Mouse (Mus musculus) testis, adult 2 months (tissue): ENCODE measurements around the gene Cdc42ep4. TPM values are rescaled to one million over a fixed set of nuclear protein-coding genes. Genes with fewer than 3 reads are reported as not detected.
A peak's percentile ranks its signal among the peaks of the same experiment; 100 is the strongest.

Source experiments
- H3K27ac ChIP-seq: fragments of 200-500 bp; 2 replicates; pipeline ENCODE4 v1.5.1; 2012; ENCODE audit warnings: low read depth, low read length; ENCODE audit not compliant: control insufficient read depth, insufficient read depth
- H3K27me3 ChIP-seq: fragments of 200-500 bp; 2 replicates; pipeline ENCODE4 v1.6.1; 2012; ENCODE audit warnings: mild to moderate bottlenecking, low read length, moderate library complexity; ENCODE audit not compliant: control insufficient read depth, insufficient read depth
- H3K36me3 ChIP-seq: fragments of 200-500 bp; 2 replicates; pipeline ENCODE4 v1.6.1; 2012; ENCODE audit warnings: mild to moderate bottlenecking, low read length; ENCODE audit not compliant: control insufficient read depth, insufficient read depth
- H3K4me1 ChIP-seq: fragments of 200-500 bp; 2 replicates; pipeline ENCODE4 v1.6.1; 2012; ENCODE audit warnings: low read length; ENCODE audit not compliant: control insufficient read depth, insufficient read depth
- H3K4me3 ChIP-seq: fragments of 200-500 bp; 2 replicates; pipeline ENCODE4 v1.5.1; 2012; ENCODE audit warnings: low read depth, mild to moderate bottlenecking, low read length, moderate library complexity, mixed read lengths; ENCODE audit not compliant: control insufficient read depth
- CTCF ChIP-seq: fragments of 200-500 bp; IDR thresholded peaks from 2 replicates; pipeline ENCODE4 v1.5.1; 2012; ENCODE audit warnings: low read depth, mild to moderate bottlenecking, inconsistent platforms, low read length, moderate library complexity; ENCODE audit not compliant: control insufficient read depth, insufficient read depth, insufficient replicate concordance
- POLR2A ChIP-seq: fragments of 200-500 bp; IDR thresholded peaks from 2 replicates; pipeline ENCODE4 v1.6.1; 2012; ENCODE audit warnings: low read depth, mild to moderate bottlenecking, inconsistent platforms, low read length, moderate library complexity; ENCODE audit not compliant: control insufficient read depth
- polyA plus RNA-seq: library from polyadenylated mRNA; depleted of rRNA; stranded (reverse); fragments of >200 nt; gene quantifications from 2 replicates; pipeline ENCODE4 v1.2.3, GENCODE M21; 2012

Cdc42ep4 gene
- polyA plus RNA-seq, 1 experiment, result 27.4 TPM

DNA sequence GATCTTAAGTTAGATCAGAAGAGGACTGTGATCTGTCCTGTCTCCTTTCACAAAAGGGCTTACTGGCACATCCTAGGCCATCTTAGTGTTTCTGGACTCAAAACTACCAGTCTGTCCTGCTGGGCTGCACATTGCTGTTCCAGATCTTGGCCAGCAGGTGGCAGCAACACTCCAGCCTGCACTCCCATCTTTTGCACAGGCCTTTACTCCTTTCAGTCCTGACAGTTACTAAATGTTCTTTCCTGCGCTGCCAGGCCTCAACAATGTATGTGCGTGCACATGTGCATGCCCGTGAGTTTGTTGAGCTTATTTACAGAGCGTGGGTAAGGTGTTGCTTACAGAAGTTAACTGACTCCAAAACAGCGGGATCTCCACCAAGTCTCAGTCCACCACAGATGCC lies 47.9 kb downstream of the Cdc42ep4 start:
- H3K27ac ChIP-seq, result no peak overlapping the region
- no peaks in the 10 kb centered on the region for H3K27me3 ChIP-seq
- TF ChIP-seq POLR2A, result no peak
- peak; percentile 98; the same call in 1 of the 2 replicates for TF ChIP-seq CTCF
- H3K4me1 ChIP-seq, result peaks cover 2% of the 10 kb centered on the region; the same call in 1 of the 2 replicates
- no peaks in the 10 kb centered on the region for H3K36me3 ChIP-seq
- no peak overlapping the region for H3K4me3 ChIP-seq

DNA sequence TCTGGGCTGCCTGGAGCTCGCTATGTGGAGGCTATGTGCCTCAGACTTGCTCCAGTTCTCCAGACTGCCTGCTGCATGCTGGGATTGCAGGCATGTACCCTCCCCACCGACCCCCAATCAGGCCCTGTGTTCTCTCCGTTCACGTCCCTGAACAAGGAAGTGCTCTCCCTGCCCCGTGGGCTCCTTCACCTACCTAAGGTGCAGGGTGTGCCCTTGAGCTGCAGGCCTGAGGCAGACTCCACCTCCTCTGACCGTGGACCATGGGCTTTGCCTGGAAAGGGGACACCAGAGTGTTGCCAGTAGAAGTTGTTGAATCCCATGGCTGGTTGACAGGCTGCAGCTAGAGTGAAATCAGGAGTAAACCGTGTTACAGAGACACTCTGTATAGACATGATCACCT lies 52.0 kb downstream of the Cdc42ep4 start:
- H3K4me1 ChIP-seq, result peaks cover 2% of the 10 kb centered on the region; the same call in 1 of the 2 replicates
- H3K4me3 ChIP-seq, result no peak overlapping the region
- TF ChIP-seq CTCF (no peak), POLR2A (no peak)
- no peaks in the 10 kb centered on the region for H3K27me3 ChIP-seq
- H3K27ac ChIP-seq, result no peak overlapping the region
- no peaks in the 10 kb centered on the region for H3K36me3 ChIP-seq

DNA sequence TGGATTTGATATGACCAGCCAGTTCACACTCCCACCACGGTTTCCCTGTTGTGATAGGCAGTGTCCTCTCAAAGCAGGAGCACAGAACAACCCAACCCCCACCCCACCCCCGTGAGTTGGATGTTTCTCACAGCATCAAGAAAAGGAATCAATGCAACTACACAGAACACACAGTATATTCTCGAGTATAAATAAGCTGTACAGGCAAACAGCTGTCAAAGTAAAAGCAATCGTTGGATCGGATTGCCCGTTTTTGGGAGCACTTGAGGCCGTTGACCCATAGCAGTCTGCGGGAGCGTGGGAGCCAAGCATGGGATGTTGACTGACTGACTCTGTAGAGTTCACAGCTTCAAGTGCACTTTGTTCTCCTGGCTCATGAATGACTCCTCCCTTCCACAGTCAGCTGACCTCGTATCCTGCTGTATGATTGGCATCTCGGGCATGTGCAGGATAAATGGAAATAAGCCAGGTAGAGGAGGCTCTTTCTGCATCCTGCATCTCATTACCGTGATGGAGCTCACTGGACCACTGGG lies 53.6 kb downstream of the Cdc42ep4 start:
- no peak overlapping the region for H3K27ac ChIP-seq
- no peaks in the 10 kb centered on the region for H3K36me3 ChIP-seq
- H3K4me1 ChIP-seq, result no peaks in the 10 kb centered on the region
- H3K4me3 ChIP-seq, result no peak overlapping the region
- no peaks in the 10 kb centered on the region for H3K27me3 ChIP-seq
- TF ChIP-seq POLR2A (no peak), CTCF (no peak)

DNA sequence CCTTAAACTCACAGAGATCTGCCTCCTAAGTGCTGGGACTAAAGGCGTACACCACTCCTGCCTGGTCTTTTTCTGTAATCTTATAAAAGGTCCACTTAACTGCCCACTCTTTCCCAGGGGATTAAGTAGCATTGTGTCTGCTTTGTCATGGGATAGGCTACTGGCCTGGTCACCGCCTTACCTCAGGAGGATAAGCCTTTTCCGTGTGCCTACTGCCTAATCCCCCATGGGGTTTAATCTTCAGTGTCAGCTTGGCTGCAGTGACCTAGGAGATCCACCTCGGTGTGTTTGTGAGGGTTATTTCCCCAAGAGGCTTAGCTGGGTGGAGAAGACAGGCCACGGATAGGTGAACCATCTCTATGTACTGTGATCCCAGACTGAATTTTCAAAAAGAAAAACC lies 54.1 kb downstream of the Cdc42ep4 start:
- Histone ChIP-seq H3K27ac (no peak overlapping the region), H3K4me1 (no peaks in the 10 kb centered on the region), H3K4me3 (no peak overlapping the region), H3K36me3 (no peaks in the 10 kb centered on the region), H3K27me3 (no peaks in the 10 kb centered on the region)
- TF ChIP-seq CTCF, result no peak
- no peak for TF ChIP-seq POLR2A

DNA sequence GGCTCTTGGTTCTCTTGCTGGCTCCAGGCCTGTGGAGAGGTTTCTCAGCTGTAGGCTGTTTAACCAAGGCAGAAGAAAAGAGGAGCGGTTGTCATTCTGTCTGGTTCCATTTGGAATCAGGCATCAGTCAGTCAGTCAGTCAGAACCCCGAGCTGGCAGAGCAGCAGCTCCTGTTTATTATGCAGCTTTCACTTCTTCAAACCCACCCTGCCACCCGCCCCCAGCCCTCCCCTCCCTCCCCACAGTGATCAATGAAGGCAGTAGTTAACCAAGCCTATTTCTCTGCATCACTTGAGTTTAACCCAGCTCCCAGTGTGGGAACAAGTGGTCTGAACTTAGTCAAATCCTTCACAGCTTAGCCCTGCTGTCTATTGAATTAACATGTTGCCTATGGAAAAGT lies 59.8 kb downstream of the Cdc42ep4 start:
- TF ChIP-seq POLR2A, result no peak
- TF ChIP-seq CTCF, result no peak

DNA sequence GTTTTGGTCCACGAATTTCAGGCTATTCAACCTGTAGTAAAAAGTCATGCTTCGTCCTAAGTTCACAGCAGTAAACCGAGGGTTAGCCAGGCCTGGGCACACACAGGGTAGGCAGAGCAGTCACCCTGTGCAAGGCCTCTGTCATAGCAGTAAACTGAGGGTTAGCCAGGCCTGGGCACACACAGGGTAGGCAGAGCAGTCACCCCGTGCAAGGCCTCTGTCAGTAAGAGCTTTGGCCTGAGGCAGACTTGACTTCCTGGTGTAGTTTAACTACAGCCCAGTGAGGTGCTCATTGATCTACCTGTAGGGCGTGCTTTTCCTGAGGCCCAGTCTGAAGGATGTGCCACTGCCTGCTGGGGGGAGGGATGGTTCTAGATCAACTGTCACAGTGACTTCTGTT lies 60.4 kb downstream of the Cdc42ep4 start:
- Histone ChIP-seq H3K4me3 (peak overlapping the region; percentile 57), H3K27me3 (no peaks in the 10 kb centered on the region), H3K27ac (no peak overlapping the region), H3K4me1 (peaks cover 5% of the 10 kb centered on the region), H3K36me3 (no peaks in the 10 kb centered on the region)
- TF ChIP-seq POLR2A, result no peak
- no peak for TF ChIP-seq CTCF

More for the DNA sequence above, 59.8 kb downstream of the Cdc42ep4 start:
- no peaks in the 10 kb centered on the region for H3K36me3 ChIP-seq
- no peak overlapping the region for H3K27ac ChIP-seq
- no peak overlapping the region for H3K4me3 ChIP-seq
- H3K4me1 ChIP-seq, result peaks cover 5% of the 10 kb centered on the region
- H3K27me3 ChIP-seq, result no peaks in the 10 kb centered on the region

DNA sequence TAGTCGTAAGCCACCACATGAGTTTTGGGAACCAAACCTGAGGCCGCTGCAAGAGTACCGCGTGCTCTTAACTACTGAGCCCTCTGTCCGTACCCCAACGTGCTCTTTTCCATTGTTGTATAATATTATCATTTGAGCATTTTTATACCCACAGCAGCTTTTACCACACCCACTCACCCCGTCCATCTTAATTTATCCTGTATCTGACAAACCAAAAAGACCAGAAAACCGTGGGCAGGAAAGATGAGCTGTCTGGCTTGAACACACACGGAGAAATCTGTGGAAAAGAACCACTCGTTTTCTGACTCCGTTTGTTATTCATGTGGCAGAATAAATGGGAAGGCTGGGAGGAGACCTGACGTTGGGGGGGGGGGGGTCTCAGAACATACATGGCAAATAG lies 61.2 kb downstream of the Cdc42ep4 start:
- Histone ChIP-seq H3K27me3 (no peaks in the 10 kb centered on the region), H3K27ac (no peak overlapping the region), H3K4me3 (peak overlapping the region; percentile 82), H3K4me1 (peaks cover 5% of the 10 kb centered on the region), H3K36me3 (no peaks in the 10 kb centered on the region)
- TF ChIP-seq POLR2A (no peak), CTCF (no peak)
